Mouse (Mus musculus) heart, postnatal 14 days (tissue): ENCODE measurements around the gene Tgfbrap1. TPM values are rescaled to one million over a fixed set of nuclear protein-coding genes. Genes with fewer than 3 reads are reported as not detected.
A peak's percentile ranks its signal among the peaks of the same experiment; 100 is the strongest.
"Not testable (repeated sequence)": the region's sequence is repeated elsewhere in the genome, so short reads cannot be mapped to it uniquely, and the experiment has no call there.

Experiments
- DNase-seq, 2 experiments: peaks; one replicate each; pipeline ENCODE4 v3.0.0; 2021 to 2022
- intact Hi-C: fragments of 180-260 bp; cut with DNase I; formaldehyde crosslinking; loops from one replicate; pipeline ENCODE4 v1.15.1; 2025
- long read RNA-seq, 2 experiments: library from polyadenylated mRNA; stranded (forward); transcript quantifications; one replicate each; pipeline ENCODE4 v2.0.0; 2021
- total RNA-seq, 2 experiments: library from RNA; stranded (reverse); gene quantifications; 2 replicates each; pipeline ENCODE4 v1.2.3; 2021

The Tgfbrap1 gene
- total RNA-seq, result 10 to 100 TPM; 13.9 to 15.7 TPM
- long read RNA-seq, experiment 1, full-length matches to known transcripts, result 11 of 16 reads
- long read RNA-seq, experiment 1, partial matches to known transcripts, result 3 of 16 reads
- long read RNA-seq, experiment 1, other reads (novel, unspliced or antisense), result 2 of 16 reads
- long read RNA-seq, experiment 2, full-length matches to known transcripts, result 11 of 23 reads
- long read RNA-seq, experiment 2, partial matches to known transcripts, result 9 of 23 reads
- long read RNA-seq, experiment 2, other reads (novel, unspliced or antisense), result 3 of 23 reads

DNA sequence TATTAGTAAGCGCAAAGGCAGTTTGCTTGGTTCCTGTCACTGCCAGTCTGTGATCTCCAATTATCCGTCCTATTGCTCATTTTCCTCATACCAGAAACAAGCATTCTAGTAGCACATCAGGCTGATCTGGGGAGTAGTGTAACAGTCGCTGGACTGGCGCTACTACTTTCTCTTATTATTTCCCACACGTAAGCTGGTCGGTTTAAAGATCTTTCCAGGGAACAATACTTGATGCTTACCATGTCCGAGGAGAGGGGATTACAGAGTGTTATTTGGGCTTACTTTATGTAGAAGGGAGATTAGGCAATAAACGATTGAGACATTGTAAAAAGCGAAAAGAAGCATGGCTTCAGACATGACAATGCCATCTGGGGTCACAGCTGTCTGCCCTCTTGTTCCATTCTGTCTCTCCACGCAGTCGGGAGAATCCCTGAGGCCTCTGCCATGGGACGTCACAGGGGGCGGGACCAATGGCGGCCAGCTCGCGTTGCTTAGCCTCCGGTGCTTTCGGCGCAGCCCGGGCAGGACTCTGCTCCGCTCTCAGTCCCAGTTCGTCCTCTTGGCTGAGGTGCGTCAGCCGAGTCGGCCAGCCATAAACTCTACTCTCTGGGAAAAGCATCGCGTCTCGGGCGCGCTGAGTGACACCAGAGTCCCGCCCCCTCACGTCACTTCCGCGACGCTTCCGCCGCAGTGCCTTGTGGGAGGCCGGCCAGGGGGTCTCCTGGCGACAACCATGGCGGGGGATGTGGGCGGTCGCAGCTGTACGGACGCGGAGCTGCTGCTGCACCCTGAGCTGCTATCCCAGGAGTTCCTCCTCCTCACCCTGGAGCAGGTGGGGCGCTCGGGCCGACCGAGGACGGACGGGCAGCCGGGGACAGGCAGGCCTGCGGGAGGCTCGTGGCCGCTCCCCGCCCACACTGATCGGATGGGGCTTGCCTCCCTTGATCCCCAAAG is at the start of gene Tgfbrap1, which contains the start of gene AI597479:
Gene Tgfbrap1, minus strand, starts transcription at position 607 of the 954 bp plus-strand sequence.
Gene AI597479, plus strand, starts transcription at position 680 of the 954 bp plus-strand sequence.
- intact Hi-C loops, result loop anchor here (10.0 kb wide), 1 partner anchor 1456 kb away; the partner anchor contains the start of gene Gulp1
- DNase-seq, result peak; percentile 91 to 96

DNA sequence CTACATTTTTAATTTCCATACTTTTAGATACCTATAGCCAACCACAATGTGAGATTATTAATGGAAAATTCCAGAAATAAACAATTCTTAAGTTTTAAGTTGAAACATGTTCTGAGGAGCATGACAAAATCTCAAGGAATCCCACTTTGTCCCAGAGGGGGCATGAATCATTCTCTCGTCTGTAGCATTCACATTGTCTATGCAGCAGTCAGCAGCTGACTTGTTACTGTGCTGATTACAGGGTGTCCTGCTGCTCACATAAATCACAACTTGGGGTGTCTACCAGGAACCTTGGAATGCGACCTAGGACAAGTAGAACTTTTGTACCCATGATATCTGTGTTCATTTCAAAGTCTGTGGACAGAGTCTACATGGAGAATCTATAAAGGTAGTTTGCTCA is 49.0 kb upstream of the Tgfbrap1 start:
- DNase-seq, result no peak
- intact Hi-C loops, result no loop called here

DNA sequence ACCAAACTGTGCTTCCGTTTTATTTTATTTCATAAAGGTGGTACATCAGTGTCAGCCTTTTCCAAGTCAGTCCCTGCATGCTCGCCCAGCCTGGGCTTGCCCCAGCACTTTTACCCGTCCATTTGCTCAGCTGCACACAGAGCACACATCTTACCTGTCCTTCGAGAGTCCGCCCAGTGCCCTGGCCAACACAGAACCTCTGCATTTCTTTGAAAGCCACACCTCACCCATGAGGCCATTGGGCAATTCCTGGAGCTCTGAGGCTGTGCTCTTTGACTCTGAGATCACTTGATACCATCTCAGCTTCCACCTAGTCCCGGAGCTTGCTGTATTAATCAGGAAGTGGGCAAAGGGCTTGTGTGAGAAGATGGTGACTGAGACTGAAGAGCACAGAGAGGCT is 47.0 kb upstream of the Tgfbrap1 start:
- intact Hi-C loops, result no loop called here
- no peak for DNase-seq

DNA sequence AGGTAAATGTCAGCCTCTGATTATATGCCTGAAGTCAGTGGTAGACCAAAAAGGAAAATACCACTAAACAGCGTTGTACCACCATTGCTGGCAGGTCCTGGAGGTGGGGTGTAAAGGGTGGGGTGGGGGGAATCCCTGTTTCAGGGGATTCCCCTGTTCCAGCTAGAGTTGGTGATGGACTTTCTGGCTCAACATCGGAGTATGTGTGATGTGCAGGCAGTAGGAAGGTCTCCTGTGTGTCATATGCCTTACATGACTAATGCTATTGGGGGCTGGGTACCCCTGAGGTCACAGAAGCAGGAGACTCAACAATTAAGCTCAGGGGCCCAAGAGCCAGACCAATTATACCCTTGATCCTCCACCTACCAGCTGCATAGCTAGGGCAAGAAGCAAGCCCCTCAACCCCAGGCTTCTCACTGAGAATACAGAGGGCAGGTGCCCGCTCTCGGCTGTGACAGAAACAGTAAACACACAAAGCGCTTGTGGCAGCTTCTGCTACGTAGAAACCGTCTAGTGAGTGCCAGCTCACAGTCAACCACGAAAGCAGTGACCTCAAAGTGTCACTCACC is 46.0 kb upstream of the Tgfbrap1 start:
- no peak for DNase-seq
- intact Hi-C loops, result no loop called here

DNA sequence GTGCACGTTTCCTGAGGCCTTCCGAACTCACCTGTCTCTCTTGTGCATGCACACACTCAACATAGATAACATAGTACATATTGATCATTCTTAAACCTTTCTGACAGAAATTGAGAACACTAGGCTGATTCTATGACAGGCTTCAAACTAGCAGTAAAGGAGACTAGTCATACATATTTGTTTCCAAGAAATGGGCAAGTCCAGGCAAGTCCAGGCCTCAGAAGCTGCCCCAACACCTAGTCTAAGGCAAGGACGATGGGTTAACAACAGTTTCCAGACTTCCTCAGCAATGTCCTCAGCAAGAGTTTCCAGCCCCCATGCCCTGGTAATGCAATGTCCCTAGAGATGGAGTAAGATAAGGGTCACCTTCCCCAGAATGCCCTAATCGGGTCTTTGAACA is 45.4 kb upstream of the Tgfbrap1 start:
- DNase-seq, result no peak
- intact Hi-C loops, result no loop called here

DNA sequence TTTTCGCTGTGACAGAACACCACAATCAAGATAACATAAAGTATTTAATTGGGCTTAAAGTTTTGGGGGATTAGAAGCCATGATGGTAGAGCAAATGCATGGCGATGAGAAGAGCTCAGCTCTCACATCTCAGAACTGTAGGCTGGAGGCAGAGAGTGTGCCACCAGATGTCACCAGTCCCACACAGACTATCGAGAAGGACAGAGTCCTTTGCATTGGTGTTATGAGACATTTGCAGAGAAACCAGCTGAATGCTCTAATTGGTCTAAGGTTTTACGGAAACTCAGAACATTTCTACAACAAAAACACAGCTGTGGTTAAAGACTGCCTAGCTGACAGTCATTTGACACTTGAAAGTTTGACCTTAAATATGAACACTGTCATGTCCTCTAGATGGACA is 44.8 kb upstream of the Tgfbrap1 start:
- intact Hi-C loops, result no loop called here
- no peak for DNase-seq

DNA sequence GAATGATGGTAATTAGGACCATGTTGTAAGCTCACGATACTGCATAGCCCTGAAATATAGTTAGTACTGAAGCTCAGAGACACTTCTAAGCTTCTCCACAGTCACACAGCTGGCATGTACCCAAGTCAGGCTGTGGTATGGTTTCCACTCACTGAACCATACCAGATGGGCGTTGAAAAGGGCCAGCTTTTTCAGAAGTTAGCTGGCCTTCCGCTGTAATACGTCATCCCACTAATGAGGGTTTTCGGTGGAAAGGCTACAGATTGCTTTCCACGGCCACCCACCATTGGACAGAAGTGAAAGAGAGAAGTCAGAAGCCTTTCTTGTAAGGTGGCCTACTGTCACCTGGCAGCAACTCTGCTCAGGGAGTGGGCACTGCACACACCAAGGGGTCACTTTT is 44.4 kb upstream of the Tgfbrap1 start:
- DNase-seq, result no peak
- intact Hi-C loops, result no loop called here

DNA sequence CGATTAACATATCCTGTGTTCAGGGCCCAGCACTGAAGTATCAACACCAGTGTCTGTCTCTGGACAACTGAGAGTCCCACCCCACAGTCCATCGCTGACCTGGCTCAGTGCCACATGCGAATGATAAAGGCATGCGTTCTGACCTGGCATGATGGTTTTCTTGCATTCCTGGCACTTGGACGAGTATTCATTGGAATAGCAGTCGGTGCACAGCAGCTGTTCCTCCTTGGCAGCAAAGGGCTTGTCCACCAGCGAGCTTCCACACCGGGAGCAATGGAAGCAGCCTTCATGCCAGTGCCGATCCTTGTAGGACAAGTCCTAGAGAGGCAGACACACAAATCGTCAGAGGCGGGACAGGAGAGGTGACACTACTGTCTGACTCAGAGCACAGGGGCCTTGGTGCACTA is 43.1 kb upstream of the Tgfbrap1 start:
- DNase-seq, result peak in 1 of 2 experiments; percentile 49
- intact Hi-C loops, result no loop called here

DNA sequence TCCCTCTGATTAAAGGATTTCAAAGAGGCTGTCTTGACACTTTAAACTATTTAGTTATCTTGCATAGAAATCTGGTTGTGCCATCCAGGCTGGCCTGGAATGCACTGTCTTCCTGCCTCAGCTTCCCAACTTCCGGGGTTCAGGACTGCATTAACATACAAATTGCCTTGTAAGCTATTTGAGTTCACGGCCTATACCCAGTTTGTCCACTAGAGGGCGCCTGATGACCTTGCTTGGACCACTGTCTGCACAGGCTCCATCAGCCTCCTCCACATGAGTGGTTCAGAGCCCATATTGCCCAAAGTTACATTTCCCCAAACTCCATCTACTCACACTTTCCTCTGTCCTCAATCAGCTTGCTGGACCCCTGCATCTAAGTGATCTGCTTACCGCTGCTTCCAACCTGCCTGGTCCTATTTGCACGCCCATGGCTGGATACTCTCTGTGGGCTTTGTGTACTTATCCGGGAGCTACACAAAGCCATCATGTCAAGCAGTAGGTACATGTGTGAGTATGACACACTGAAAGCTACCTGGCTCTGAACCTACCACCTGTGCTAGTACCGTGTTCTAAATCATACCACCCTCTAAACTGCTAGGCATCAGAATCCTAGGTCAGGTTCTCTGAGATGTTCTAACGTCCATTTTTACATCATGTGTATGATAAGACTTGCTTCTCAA is 41.3 kb upstream of the Tgfbrap1 start:
- intact Hi-C loops, result loop anchor here (1.0 kb wide), 2 partner anchors 125 to 599 kb away; no protein-coding TSS in a partner anchor
- DNase-seq, result peak; percentile 82 to 91

DNA sequence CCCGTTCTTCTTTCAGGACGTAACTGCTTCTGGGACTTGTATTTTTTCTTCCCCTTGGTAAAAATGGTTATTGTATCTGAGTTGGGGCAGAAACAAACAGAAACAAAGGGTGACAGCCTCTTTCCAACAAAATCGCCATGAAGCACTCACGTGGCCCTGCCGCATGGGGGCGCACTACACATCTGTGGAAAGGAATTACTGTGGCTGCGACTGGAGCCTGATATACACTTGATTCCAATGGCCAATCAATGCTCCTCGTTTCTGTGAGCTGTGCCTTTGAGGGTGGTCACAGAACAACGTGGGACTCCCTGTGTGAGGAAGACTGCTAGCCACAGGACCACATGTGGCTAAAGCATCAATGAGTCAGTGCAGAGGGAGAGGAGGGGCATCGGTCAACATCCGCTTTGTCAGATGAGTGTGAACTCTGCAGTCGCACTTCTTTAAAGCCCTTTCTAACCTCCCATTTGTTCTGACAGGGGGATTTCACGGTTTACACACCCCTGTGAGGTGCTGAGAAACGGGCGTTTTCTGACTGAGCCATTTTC is 39.9 kb upstream of the Tgfbrap1 start:
- no peak for DNase-seq
- intact Hi-C loops, result no loop called here

DNA sequence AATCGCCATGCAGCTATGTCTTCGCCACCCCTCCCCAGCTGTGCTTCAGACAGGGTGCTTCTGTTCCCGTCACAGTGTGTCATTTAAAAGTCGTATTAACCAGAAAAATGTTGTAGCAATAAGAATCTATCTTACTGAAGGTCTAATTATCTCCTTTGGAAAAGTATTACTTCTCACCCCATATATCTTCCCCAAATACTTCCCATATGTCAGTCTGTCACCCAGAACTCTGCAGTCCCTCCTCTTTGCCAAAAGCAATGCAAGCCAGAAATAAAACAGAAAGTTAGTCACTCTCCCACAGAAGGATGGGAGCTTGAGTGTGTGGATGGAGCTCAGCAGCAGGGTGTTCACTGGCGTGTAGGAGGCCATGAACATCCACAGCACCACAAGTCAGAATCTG is 38.9 kb upstream of the Tgfbrap1 start:
- intact Hi-C loops, result no loop called here
- DNase-seq, result no peak

DNA sequence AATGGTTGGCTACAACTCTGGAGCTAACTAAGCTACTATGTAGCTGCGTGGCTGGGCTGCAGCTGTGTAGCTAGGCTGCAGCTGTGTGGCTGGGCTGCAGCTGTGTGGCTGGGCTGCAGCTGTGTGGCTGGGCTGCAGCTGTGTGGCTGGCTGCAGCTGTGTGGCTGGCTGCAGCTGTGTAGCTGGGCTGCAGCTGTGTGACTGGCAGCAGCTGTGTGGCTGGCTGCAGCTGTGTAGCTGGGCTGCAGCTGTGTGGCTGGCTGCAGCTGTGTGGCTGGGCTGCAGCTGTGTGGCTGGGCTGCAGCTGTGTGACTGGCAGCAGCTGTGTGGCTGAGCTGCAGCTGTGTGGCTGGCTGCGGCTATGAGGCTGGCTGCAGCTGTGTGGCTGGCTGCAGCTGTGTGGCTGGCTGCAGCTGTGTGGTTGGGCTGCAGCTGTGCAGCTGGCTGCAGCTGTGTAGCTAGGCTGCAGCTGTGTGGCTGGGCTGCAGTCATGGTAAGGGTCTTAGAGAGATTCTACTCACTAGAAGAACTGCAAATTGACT is 38.1 kb upstream of the Tgfbrap1 start:
- intact Hi-C loops, DNase-seq: not testable (repeated sequence)

DNA sequence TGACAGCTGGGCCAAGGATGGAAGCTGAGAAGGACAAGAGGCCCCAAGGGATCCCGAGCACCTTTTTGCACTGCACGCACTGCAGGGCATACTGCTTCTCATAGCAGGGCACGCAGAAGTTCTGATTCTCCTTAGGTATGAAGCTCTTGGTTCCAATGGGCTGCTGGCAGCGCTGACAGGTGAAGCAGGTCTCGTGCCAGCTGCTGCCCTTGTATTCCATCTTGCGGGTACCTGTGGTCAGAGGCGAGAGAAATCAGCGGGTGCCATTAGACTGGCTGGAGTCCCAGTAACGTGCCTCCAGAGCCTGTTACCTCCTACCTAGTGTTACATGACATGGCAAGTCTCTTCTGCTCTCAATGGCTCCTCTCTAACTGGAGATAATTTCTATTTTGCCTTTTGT is 33.2 kb upstream of the Tgfbrap1 start:
- DNase-seq, result no peak
- intact Hi-C loops, result no loop called here

DNA sequence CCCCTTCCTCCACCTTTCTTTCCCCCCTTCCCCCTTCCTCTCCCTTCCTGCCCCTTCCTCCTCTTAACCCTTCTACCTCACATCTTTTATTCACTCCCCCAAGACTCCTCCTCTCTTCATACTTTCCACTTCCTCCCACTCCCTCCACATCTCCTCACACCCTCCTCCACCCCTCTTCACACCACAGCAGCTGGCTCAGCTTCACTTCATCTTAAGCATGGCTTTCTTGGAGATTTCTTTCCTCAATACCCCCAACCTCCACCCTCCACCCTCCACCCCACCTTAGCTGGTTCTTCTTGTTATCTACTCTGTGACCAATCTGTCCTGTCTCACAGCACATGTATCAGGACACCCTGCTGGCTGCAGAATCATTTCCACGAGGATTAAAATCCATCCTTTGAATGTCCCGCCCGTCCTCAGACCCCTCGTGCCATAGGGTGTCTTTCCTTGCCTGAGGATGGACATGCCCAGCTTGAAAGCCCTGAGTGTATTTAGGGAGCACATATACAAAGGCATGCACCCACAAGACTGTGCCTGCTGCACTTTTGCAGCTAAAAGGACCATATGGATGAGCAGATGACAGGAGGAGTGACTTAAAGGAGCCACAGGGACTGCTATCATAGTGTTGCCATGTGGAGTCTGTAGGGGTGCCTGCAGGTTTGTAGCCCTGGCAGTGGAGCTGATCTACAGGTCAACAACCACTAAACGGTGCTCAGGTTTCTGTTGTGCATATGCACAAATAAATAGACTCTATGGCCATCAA is 32.0 kb upstream of the Tgfbrap1 start:
- no peak for DNase-seq
- intact Hi-C loops, result no loop called here

DNA sequence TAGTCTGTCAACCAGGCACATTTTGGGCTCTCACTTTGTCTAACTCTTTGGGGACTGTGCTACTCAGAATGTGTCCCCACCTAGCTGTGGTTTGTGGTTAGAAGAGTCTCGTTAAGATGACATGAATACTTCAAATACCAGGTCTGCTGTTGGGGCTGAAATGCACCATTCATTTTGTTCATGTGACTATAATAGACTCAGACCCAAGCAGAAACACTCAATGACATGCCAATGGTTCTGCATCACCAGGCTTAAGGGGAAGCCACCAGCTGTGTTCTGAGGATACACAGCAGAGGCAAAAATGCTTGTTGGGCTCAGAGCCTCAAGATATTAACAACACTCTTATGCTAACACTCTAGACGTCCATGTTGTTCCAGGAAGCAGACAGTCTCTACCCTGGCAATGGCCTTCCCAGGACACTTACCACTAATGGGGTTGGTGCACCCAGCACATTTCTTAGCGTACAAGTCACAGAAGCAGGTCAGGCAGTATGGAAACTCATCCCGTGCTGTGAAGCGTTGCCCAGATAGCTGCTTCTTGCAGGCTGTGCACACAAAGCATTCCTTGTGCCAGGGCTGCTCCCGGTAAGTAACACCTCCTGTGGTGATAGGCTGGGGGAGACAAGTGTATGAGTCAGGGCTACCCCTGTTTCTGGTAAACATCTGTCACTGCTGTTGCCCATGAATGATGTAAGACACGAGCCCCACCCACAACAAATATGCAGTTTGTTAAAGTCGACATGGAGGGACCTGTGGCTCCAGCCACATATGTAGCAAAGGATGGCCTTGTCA is 29.6 kb upstream of the Tgfbrap1 start:
- intact Hi-C loops, result no loop called here
- DNase-seq, result no peak

DNA sequence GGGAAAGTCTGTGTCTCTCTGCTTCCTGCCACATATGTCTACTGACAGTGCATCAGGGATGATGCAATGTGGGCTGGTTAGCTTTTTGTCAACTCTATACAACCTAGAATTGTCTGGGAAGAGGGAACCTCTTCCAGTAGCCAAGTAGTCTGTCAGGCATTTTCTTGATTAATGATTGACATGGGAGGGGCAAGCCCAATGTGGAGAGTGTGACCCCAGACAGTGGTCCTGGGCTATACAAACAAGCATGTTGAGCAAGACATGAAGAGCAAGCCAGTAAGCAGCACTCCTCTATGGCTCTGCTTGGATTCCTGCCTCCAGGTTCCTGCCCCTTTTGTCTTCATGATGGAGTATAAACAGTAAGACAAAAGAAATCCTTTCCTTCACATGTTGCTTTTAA is 28.8 kb upstream of the Tgfbrap1 start:
- DNase-seq, result no peak
- intact Hi-C loops, result no loop called here

DNA sequence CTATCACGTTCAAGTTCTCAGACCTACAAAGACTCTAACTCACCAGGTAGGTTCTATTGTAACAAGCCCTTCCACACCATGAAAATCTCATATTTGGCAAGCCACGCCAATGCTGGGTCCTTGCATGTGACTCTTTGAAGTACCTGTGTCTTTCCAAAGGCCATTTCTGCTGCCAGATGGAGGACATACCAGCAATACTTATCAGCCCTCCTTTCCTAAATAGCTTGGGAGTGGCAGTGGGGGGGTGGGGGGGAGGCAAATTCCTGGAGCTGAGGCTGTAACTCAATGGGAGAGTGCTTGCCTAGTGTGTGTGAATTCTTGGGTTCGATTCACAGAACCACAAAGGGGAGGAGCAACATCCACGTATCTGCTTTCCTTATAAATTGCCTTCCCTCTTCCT is 26.3 kb upstream of the Tgfbrap1 start:
- intact Hi-C loops, result no loop called here
- no peak for DNase-seq

DNA sequence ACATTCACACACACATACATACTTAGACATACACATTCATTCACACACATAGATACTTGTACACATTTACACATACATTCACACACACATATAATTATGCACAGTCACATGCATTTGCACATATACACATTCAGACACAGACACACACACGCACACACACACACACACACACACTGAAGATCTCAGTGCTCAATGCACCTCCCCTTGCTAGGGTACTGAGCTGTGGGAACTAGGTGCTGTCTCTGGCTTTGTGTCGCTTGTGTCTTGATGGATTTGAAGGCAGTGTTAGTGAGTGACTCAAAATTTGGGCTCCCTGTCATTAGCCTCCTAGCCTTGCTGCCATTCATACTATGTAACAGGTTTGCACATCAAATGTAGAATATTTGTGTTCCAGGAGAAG is 24.2 kb upstream of the Tgfbrap1 start:
- intact Hi-C loops, result no loop called here
- no peak for DNase-seq

DNA sequence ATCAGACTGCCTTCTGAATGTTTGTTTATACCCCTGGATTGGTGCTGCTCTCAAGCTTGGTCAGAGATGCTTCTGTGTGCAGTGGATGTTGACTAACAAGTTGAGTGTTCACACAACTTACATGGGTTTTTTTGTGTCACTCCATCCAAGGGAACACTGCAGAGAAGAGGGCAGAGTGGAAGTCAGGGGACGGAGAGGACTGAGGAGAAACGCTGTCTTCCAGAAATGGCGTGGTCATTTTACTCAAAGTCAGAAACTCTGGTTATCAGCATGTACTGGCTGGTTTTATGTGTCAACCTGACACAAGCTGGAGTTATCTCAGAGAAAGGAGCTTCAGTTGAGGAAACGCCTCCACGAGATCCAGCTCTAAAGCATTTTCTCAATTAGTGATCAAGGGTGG is 22.5 kb upstream of the Tgfbrap1 start:
- intact Hi-C loops, result no loop called here

More for the DNA sequence above, 22.5 kb upstream of the Tgfbrap1 start:
- no peak for DNase-seq
